Mouse (Mus musculus) kidney, adult 2 months (tissue): ENCODE measurements at regions not wholly inside any gene's neighbourhood (a gene's known extent, or its start where the extent isn't known, plus 50 kb on each side); places are given as distances from the start of the nearest gene placed in this dataset.

ENCODE experiments used
- CTCF ChIP-seq: fragments of 200-500 bp; conservative IDR thresholded peaks from 2 replicates; pipeline ENCODE4 v1.5.1; 2011; ENCODE audit warnings: low read depth, mild to moderate bottlenecking, control low read depth, low read length, moderate library complexity, mixed read lengths; ENCODE audit not compliant: insufficient read depth, insufficient read length
- POLR2A ChIP-seq: fragments of 200-500 bp; IDR thresholded peaks from one replicate; pipeline ENCODE4 v1.6.1; 2011; ENCODE audit warnings: low read depth, low read length, control low read depth

GRCm38 (mm10) chr13:44228540-44229135 is 444.1 kb downstream of the Cd83 start:
- TF ChIP-seq CTCF (no peak), POLR2A (no peak)
